Mouse (Mus musculus) embryonic facial prominence, embryonic 15.5 days (tissue): ENCODE measurements at regions not wholly inside any gene's neighbourhood (a gene's known extent, or its start where the extent isn't known, plus 50 kb on each side); places are given as distances from the start of the nearest gene placed in this dataset.

ENCODE experiments used
- ATAC-seq: fragments of 200-750 bp; cut with Nextera tagmentation; 2 replicates; pipeline ENCODE4 v1.8.0; 2017; ENCODE audit warnings: low read depth, moderate TSS enrichment; ENCODE audit not compliant: insufficient number of reproducible peaks, low FRiP score, low TSS enrichment
- H3K27ac ChIP-seq: fragments of 300-500 bp; sonication (generic); replicated peaks from 2 replicates; pipeline ENCODE4 v1.5.1; 2015; ENCODE audit warnings: mild to moderate bottlenecking, inconsistent platforms
- H3K27me3 ChIP-seq: fragments of 300-500 bp; sonication (generic); 2 replicates; pipeline ENCODE4 v1.6.1; 2015; ENCODE audit warnings: inconsistent platforms
- H3K36me3 ChIP-seq: fragments of 300-500 bp; sonication (generic); 2 replicates; pipeline ENCODE4 v1.6.1; 2015; ENCODE audit warnings: mild to moderate bottlenecking, inconsistent platforms
- H3K4me1 ChIP-seq: fragments of 300-500 bp; sonication (generic); 2 replicates; pipeline ENCODE4 v1.6.1; 2015; ENCODE audit warnings: inconsistent platforms
- H3K4me2 ChIP-seq: fragments of 300-500 bp; sonication (generic); replicated peaks from 2 replicates; pipeline ENCODE4 v1.6.1; 2015; ENCODE audit warnings: mild to moderate bottlenecking, inconsistent platforms
- H3K4me3 ChIP-seq: fragments of 300-500 bp; sonication (generic); replicated peaks from 2 replicates; pipeline ENCODE4 v1.5.1; 2015; ENCODE audit warnings: mild to moderate bottlenecking, inconsistent platforms
- H3K9ac ChIP-seq: fragments of 300-500 bp; sonication (generic); 2 replicates; pipeline ENCODE4 v1.6.1; 2015; ENCODE audit warnings: inconsistent platforms
- H3K9me3 ChIP-seq: fragments of 300-500 bp; sonication (generic); replicated peaks from 2 replicates; pipeline ENCODE4 v1.6.1; 2016; ENCODE audit warnings: inconsistent platforms
- WGBS: fragments of 180-500 bp; shearing (Covaris S2); methylation state at CpG from one replicate; pipeline ENCODE4 v1.1.7; 2015; 5-methylcytosine and 5-hydroxymethylcytosine counted together

DNA sequence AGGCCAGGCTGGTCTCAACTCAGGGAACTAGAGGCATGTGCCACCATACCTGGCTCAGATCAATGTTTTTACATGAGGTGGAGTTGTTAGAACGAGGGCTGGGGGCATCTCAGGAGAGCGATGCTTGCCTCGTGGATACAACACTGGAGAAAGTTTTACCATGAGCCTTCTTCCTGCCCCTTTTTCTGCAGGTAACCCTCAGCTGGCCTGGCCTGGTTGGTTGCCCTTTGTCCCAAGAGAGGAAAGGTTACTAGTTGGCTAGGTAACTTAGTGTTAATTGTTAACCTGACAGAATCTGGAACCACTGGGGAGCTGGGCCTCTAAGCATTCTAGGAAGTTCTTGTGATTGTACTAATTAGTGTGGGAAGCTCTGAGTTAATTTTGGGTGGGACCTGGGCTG is 81.0 kb upstream of the Sertad2 start:
- H3K4me2 ChIP-seq: no peak overlapping the region
- peaks cover 16% of the 10 kb centered on the region for H3K4me1 ChIP-seq
- no peaks in the 10 kb centered on the region for H3K36me3 ChIP-seq
- no peaks in the 10 kb centered on the region for H3K9me3 ChIP-seq
- H3K9ac ChIP-seq: no peak overlapping the region
- no peak for ATAC-seq
- WGBS: 81% methylated on average over 3 of the region's 3 CpGs
- H3K27ac ChIP-seq: no peak overlapping the region
- H3K27me3 ChIP-seq: 0 out of 2 replicates have a peak, but pooled peaks cover under 1% of the 10 kb centered on the region
- no peak overlapping the region for H3K4me3 ChIP-seq

GRCm38 (mm10) chr11:20463173-20463681 is 79.8 kb upstream of the Sertad2 start:
- H3K27ac ChIP-seq: no peak overlapping the region
- no peak overlapping the region for H3K4me2 ChIP-seq

DNA sequence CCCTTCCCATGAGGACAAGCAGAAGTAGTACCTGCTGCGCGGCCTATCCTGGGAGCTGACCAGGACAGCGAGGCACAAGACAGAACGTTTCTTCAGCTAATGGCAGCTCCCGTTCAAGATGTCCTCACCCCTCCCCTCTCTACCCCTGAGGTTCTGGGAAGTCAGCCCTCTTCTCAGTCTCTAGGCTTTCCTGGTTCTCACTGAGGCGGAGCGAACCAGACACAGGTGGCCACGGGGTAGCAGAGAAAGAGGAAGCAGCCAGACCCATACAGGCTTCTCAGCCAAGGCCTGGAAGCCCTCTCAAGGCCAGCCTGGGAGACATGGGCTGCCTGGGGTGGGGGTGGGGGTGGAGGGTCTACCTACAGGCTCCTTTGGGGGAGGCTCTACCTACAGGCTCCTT is 78.5 kb upstream of the Sertad2 start:
- no peak overlapping the region for H3K27ac ChIP-seq
- H3K4me2 ChIP-seq: no peak overlapping the region
- H3K4me1 ChIP-seq: peaks cover 16% of the 10 kb centered on the region
- H3K9me3 ChIP-seq: no peaks in the 10 kb centered on the region
- no peak for ATAC-seq
- H3K27me3 ChIP-seq: no peaks in the 10 kb centered on the region
- H3K36me3 ChIP-seq: no peaks in the 10 kb centered on the region
- 0 out of 2 replicates have a peak overlapping the region, but pooled peaks have one; percentile 6 for H3K9ac ChIP-seq
- no peak overlapping the region for H3K4me3 ChIP-seq
- WGBS: 82% methylated on average over 8 of the region's 8 CpGs

More at GRCm38 (mm10) chr11:20463173-20463681, 79.8 kb upstream of the Sertad2 start:
- no peak overlapping the region for H3K4me3 ChIP-seq
- no peak overlapping the region for H3K9ac ChIP-seq
- 22% methylated on average over 10 of the region's 10 CpGs for WGBS
- peaks cover 16% of the 10 kb centered on the region for H3K4me1 ChIP-seq
- H3K9me3 ChIP-seq: no peaks in the 10 kb centered on the region
- ATAC-seq: no peak
- no peaks in the 10 kb centered on the region for H3K36me3 ChIP-seq
- no peaks in the 10 kb centered on the region for H3K27me3 ChIP-seq

DNA sequence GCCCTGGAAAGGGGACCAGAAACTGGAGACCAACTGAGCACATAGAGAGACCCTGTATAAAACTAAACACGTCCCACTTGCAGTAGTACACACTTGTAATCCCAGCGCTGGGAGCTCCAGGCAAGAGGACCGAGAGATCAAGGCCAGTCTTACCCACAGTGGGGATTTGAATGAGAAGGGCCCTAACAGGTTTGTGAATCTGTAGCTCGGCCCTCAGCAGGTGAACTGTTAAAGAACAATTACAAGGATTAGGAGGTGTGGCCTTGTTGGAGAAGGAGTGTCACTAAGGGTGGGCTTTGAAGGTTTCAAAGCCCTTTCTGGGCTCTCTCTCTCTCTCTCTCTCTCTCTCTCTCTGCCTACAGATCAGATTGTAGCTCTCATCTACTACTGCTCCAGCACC is 76.5 kb upstream of the Sertad2 start:
- no peak overlapping the region for H3K4me2 ChIP-seq
- no peak overlapping the region for H3K27ac ChIP-seq
- 35% methylated on average over 4 of the region's 4 CpGs for WGBS
- H3K9me3 ChIP-seq: no peaks in the 10 kb centered on the region
- no peaks in the 10 kb centered on the region for H3K36me3 ChIP-seq
- no peaks in the 10 kb centered on the region for H3K4me1 ChIP-seq
- no peak overlapping the region for H3K9ac ChIP-seq
- no peak for ATAC-seq
- H3K27me3 ChIP-seq: no peaks in the 10 kb centered on the region
- no peak overlapping the region for H3K4me3 ChIP-seq

DNA sequence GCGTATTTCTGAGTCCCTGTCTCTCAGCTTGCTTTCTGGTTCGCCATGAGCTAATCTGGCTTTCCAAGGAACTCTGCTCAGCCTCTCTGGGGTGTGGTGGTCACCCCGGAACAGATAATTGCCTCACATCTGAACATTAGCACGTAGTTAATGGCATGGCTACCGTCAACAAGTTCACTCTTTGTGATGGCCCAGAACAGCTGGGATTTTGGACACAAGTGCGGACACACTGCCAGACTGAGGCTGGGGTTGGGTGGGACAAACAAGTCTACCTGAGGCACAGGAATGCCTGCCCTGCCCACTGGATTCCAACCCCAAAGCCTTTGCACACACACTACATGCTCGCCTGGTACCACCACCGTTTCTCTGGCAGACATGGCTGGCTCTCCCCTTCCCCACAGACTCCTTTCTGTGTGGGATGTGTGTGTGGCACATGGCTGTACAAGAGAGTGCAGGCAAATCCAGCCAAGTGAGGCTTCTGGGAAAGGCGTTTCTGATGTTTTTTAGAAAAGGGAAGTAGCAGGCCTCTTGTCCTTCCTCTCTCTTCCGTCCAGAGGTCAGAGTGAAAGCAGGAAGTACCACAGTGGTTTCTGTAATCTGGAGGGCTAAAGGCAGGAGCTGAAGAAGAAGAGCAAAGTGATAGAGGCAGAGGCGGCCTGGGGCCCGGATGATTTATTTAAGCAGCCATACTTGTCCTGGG is 74.6 kb upstream of the Sertad2 start:
- H3K9me3 ChIP-seq: no peaks in the 10 kb centered on the region
- H3K4me1 ChIP-seq: no peaks in the 10 kb centered on the region
- H3K4me2 ChIP-seq: no peak overlapping the region
- H3K27ac ChIP-seq: no peak overlapping the region; the same call in 1 of the 2 replicates
- H3K4me3 ChIP-seq: no peak overlapping the region
- H3K9ac ChIP-seq: no peak overlapping the region
- no peaks in the 10 kb centered on the region for H3K27me3 ChIP-seq
- 70% methylated on average over 12 of the region's 12 CpGs for WGBS
- H3K36me3 ChIP-seq: no peaks in the 10 kb centered on the region
- ATAC-seq: no peak

DNA sequence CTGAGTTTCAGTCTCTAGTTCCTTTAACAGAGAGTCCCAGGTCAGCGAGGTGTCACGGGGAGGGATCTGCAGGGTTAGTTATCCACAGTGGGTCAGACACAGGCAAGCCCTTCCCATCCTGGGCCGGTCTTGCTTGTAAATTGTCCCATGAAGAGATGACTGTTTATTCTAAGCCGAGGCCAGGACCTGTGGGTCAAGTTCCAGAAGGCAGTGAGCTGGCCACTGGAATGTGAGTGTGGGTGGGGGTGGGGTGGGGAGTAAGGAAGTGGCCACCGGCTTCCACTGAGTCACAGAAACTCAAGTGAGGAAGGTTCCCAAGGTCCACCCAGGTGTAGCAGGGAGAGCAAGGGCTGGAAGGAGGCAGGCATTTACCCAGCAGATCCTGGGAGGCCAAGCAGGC is 73.7 kb upstream of the Sertad2 start:
- Histone ChIP-seq H3K9me3 (no peaks in the 10 kb centered on the region), H3K4me1 (no peaks in the 10 kb centered on the region), H3K4me3 (no peak overlapping the region), H3K36me3 (no peaks in the 10 kb centered on the region), H3K27me3 (no peaks in the 10 kb centered on the region), H3K4me2 (no peak overlapping the region), H3K9ac (no peak overlapping the region), H3K27ac (no peak overlapping the region)
- WGBS: 24% methylated on average over 5 of the region's 5 CpGs
- ATAC-seq: no peak

DNA sequence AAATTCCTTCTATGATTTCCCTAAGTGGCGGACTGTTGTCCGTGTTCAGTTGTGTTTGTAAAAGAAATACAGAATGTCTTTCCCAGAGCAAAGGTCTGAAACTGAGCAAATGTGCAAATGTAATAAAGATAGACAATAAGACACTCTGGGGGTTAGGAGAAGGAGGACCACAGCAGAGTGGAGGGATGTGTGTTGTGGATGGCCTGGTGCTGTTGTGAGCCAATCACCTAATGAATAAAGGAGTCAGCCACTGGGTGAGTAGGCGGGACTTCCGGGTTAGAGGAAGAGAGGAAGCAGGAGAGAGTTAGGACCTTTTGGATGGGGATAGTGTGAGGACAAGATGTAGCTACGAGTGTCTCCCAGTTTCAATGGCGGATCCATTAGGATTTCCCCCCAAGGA is 72.7 kb upstream of the Sertad2 start:
- Histone ChIP-seq H3K4me1 (no peaks in the 10 kb centered on the region), H3K9ac (no peak overlapping the region), H3K4me2 (no peak overlapping the region), H3K27me3 (no peaks in the 10 kb centered on the region), H3K4me3 (no peak overlapping the region), H3K27ac (no peak overlapping the region), H3K9me3 (no peaks in the 10 kb centered on the region), H3K36me3 (no peaks in the 10 kb centered on the region)
- whole genome bisulfite sequencing: 85% methylated on average over 6 of the region's 6 CpGs
- no peak for ATAC-seq

GRCm38 (mm10) chr11:20472336-20472735 is 70.7 kb upstream of the Sertad2 start:
- H3K4me3 ChIP-seq: no peak overlapping the region
- WGBS: 81% methylated on average over 1 of the region's 1 CpGs
- H3K27ac ChIP-seq: no peak overlapping the region
- no peak overlapping the region for H3K4me2 ChIP-seq
- H3K36me3 ChIP-seq: no peaks in the 10 kb centered on the region
- H3K9me3 ChIP-seq: no peaks in the 10 kb centered on the region
- peaks cover 8% of the 10 kb centered on the region for H3K4me1 ChIP-seq
- H3K9ac ChIP-seq: no peak overlapping the region
- H3K27me3 ChIP-seq: no peaks in the 10 kb centered on the region
- ATAC-seq: no peak

- no peak for ATAC-seq
- H3K9me3 ChIP-seq: no peaks in the 10 kb centered on the region
- WGBS: 83% methylated on average over 7 of the region's 7 CpGs
- H3K4me3 ChIP-seq: no peak overlapping the region
- no peaks in the 10 kb centered on the region for H3K27me3 ChIP-seq
- H3K9ac ChIP-seq: no peak overlapping the region
- H3K4me2 ChIP-seq: no peak overlapping the region
- H3K27ac ChIP-seq: no peak overlapping the region
- peaks cover 13% of the 10 kb centered on the region for H3K4me1 ChIP-seq
- no peaks in the 10 kb centered on the region for H3K36me3 ChIP-seq
These were observed 67.4 kb upstream of the Sertad2 start for GRCm38 (mm10) chr11:20475629-20476028.

GRCm38 (mm10) chr11:20476494-20476893 is 66.6 kb upstream of the Sertad2 start:
- H3K36me3 ChIP-seq: no peaks in the 10 kb centered on the region
- ATAC-seq: no peak
- peaks cover 13% of the 10 kb centered on the region for H3K4me1 ChIP-seq
- H3K4me3 ChIP-seq: no peak overlapping the region
- H3K9ac ChIP-seq: no peak overlapping the region
- no peaks in the 10 kb centered on the region for H3K9me3 ChIP-seq
- 79% methylated on average over 3 of the region's 3 CpGs for WGBS
- peak overlapping the region; percentile 77; the same call in 1 of the 2 replicates for H3K27ac ChIP-seq
- no peaks in the 10 kb centered on the region for H3K27me3 ChIP-seq
- H3K4me2 ChIP-seq: no peak overlapping the region

DNA sequence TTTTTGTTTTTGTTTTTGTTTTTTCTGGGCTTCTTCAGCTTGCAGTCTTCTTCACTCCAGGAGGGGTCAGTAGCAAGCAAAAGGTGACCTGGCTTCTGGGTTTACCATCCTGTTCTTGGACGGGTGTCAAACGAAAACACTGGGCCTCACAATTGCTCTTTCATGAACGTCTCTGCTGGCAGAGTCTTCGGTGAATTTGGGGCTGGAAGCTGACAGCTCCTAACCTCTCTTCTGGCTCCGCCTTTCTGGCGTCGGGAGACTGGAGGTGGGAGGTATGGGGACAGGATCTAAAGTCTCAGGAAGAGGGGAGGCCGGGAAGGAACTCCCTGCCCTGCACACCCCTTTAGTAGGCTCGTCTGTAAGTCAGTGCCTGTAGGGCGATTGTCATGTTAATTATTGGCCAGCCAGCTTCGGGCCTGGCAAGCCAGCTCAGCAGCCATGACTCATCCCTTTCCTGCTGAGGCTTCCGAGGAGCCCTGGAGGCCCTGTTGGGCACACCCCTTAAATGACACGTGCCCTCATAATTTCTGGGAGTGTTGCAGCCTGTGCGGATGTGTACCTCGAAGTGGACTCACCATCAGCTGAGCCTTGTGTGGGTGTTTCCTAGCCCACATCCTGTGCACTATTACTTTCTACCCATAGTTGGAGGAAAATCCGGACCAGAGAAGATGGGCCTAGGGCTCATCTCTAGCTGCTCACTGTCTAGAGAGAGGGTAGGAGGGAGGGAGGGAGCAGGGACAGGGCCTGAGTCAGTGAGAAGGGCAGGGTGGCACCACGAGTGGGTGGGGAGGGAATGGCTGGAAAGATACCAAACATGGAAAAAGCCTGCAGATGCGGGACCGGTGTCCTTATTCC is 65.6 kb upstream of the Sertad2 start:
- no peak overlapping the region for H3K9ac ChIP-seq
- H3K4me3 ChIP-seq: 0 out of 2 replicates have a peak overlapping the region, but pooled peaks have one; percentile 15
- H3K27me3 ChIP-seq: no peaks in the 10 kb centered on the region
- peak overlapping the region; percentile 44 for H3K4me2 ChIP-seq
- peak overlapping the region; percentile 77 for H3K27ac ChIP-seq
- ATAC-seq: peak; percentile 79
- WGBS: 12% methylated on average over 19 of the region's 19 CpGs
- H3K4me1 ChIP-seq: peaks cover 13% of the 10 kb centered on the region
- H3K9me3 ChIP-seq: no peaks in the 10 kb centered on the region
- no peaks in the 10 kb centered on the region for H3K36me3 ChIP-seq
